Mouse (Mus musculus) embryo, embryonic 11 days (tissue): ENCODE data around the gene Shisal2a.
A peak's percentile ranks its signal among the peaks of the same experiment; 100 is the strongest.

Source experiments
- DNase-seq: peaks from one replicate; pipeline ENCODE4 v3.0.0-alpha.2; 2015

The Shisal2a gene

GRCm38 (mm10) chr4:108383183-108383714, at the start of gene Shisal2a:
Gene Shisal2a, minus strand, starts transcription at chr4:108383349.
- peak; percentile 60 for DNase-seq

- no peak for DNase-seq
These were observed 48.4 kb upstream of the Shisal2a start for GRCm38 (mm10) chr4:108431561-108431936.

GRCm38 (mm10) chr4:108430656-108431560, 47.8 kb upstream of the Shisal2a start:
- peak; percentile 92 for DNase-seq

GRCm38 (mm10) chr4:108428341-108428721, 45.2 kb upstream of the Shisal2a start:
- DNase-seq = no peak

GRCm38 (mm10) chr4:108427719-108428340, 44.7 kb upstream of the Shisal2a start:
- DNase-seq = no peak

GRCm38 (mm10) chr4:108424587-108424986, 41.4 kb upstream of the Shisal2a start:
- DNase-seq = no peak

- DNase-seq = peak; percentile 72
These were observed 24.5 kb upstream of the Shisal2a start for GRCm38 (mm10) chr4:108407621-108408020.

- peak; percentile 65 for DNase-seq
These were observed 23.8 kb upstream of the Shisal2a start, which contains the start of gene Gpx7 for GRCm38 (mm10) chr4:108406861-108407401. Gene Gpx7, minus strand, starts transcription at chr4:108406961.

GRCm38 (mm10) chr4:108406138-108406860, 23.1 kb upstream of the Shisal2a start:
- DNase-seq = peak; percentile 75

GRCm38 (mm10) chr4:108405766-108406137, 22.6 kb upstream of the Shisal2a start:
- peak; percentile 31 for DNase-seq

- DNase-seq = no peak
These were observed 20.9 kb upstream of the Shisal2a start for GRCm38 (mm10) chr4:108403861-108404635.

GRCm38 (mm10) chr4:108400395-108400794, 17.2 kb upstream of the Shisal2a start:
- DNase-seq = no peak

- DNase-seq = no peak
These were observed 11.1 kb upstream of the Shisal2a start for GRCm38 (mm10) chr4:108394236-108394635.

GRCm38 (mm10) chr4:108392558-108392957, 9.4 kb upstream of the Shisal2a start:
- DNase-seq = no peak

- DNase-seq = no peak
These were observed 8.0 kb upstream of the Shisal2a start for GRCm38 (mm10) chr4:108391124-108391523.

- no peak for DNase-seq
These were observed 5.6 kb upstream of the Shisal2a start for GRCm38 (mm10) chr4:108388741-108389140.

- DNase-seq = peak; percentile 87
These were observed 4.6 kb upstream of the Shisal2a start for GRCm38 (mm10) chr4:108387681-108388253.

GRCm38 (mm10) chr4:108387106-108387505, 4.0 kb upstream of the Shisal2a start:
- peak; percentile 24 for DNase-seq

GRCm38 (mm10) chr4:108386087-108386486, 2.9 kb upstream of the Shisal2a start:
- DNase-seq = no peak

GRCm38 (mm10) chr4:108380146-108380545, 3.0 kb downstream of the Shisal2a start:
- DNase-seq = peak; percentile 36

GRCm38 (mm10) chr4:108379476-108379875, 3.7 kb downstream of the Shisal2a start:
- no peak for DNase-seq

GRCm38 (mm10) chr4:108372166-108372565, 11.0 kb downstream of the Shisal2a start:
- no peak for DNase-seq
